Mouse (Mus musculus) forebrain, embryonic 12.5 days (tissue): ENCODE results near the gene Eaf2. TPM values are rescaled to one million over a fixed set of nuclear protein-coding genes. Genes with fewer than 3 reads are reported as not detected.

Experiments used
- ATAC-seq: fragments of 200-750 bp; cut with Nextera tagmentation; 2 replicates; pipeline ENCODE4 v1.8.0; 2017; ENCODE audit warnings: moderate TSS enrichment; ENCODE audit not compliant: low FRiP score
- H3K27ac ChIP-seq: fragments of 300-500 bp; sonication (generic); 2 replicates; pipeline ENCODE4 v1.5.1; 2016; ENCODE audit warnings: mild to moderate bottlenecking
- H3K27me3 ChIP-seq: fragments of 300-500 bp; sonication (generic); 2 replicates; pipeline ENCODE4 v1.6.1; 2016; ENCODE audit warnings: mild to moderate bottlenecking
- H3K36me3 ChIP-seq: fragments of 300-500 bp; sonication (generic); replicated peaks from 2 replicates; pipeline ENCODE4 v1.6.1; 2016; ENCODE audit warnings: mild to moderate bottlenecking
- H3K4me1 ChIP-seq: fragments of 300-500 bp; sonication (generic); 2 replicates; pipeline ENCODE4 v1.6.1; 2016
- H3K4me2 ChIP-seq: fragments of 300-500 bp; sonication (generic); 2 replicates; pipeline ENCODE4 v1.6.1; 2016; ENCODE audit warnings: mild to moderate bottlenecking, moderate library complexity
- H3K4me3 ChIP-seq: fragments of 300-500 bp; sonication (generic); replicated peaks from 2 replicates; pipeline ENCODE4 v1.5.1; 2016; ENCODE audit warnings: mild to moderate bottlenecking
- H3K9ac ChIP-seq: fragments of 300-500 bp; sonication (generic); 2 replicates; pipeline ENCODE4 v1.6.1; 2016; ENCODE audit warnings: mild to moderate bottlenecking
- H3K9me3 ChIP-seq: fragments of 300-500 bp; sonication (generic); 2 replicates; pipeline ENCODE4 v1.6.1; 2016
- WGBS: fragments of 180-500 bp; shearing (Covaris S2); methylation state at CpG from one replicate; pipeline ENCODE4 v1.1.7; 2016; 5-methylcytosine and 5-hydroxymethylcytosine counted together
- polyA plus RNA-seq: library from polyadenylated mRNA; unstranded; fragments of >200 nt; fragmentation: Nextera tagmentation; extraction: Ambion mirVana; gene quantifications from 2 replicates; pipeline ENCODE4 v1.2.1, GENCODE M21; 2016

Eaf2 gene
- 0.59 and 0.98 TPM in 2 replicates for polyA plus RNA-seq

DNA sequence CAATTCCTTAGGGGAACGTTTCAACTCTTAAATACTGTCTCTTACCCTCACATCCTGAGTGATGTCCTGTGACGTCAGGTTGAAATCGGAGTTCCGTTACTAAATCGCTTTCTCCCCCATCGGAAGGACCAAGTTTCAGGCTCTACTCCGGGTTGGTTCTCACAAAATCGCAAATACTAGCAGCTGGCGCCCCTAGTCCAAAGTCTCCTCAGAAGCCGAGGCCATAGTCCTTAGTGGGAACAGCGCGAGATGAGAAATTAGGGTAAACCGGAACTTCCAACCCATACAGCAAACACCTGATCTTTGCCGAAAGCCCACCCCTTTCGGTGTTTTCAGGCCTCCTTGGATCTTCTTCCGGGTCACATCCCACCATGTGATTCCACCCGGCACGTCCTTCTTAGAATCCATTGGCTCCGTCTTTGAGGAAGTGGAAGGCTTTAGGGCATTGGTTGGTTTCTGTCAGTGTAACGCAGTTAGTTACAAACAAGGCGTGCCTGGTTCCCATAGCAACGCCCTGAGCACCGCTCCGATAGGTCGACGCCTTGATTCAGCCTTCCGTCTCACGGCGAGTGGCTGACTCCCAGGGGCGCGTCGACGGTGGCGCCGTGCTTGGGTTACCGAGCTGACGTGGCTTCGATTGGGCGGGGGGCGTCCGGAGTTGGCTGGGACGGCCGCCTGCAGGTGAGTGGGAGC, at the start of gene Eaf2, which contains the start of gene Golgb1:
Gene Eaf2, minus strand, starts transcription at position 421 of the 693 bp plus-strand sequence.
Gene Golgb1, plus strand, starts transcription at position 558 of the 693 bp plus-strand sequence.
- Histone ChIP-seq H3K9me3 (no peaks in the 10 kb centered on the region), H3K4me2 (peak within 1 kb of the TSS; percentile 83), H3K9ac (peak within 1 kb of the TSS; percentile 90), H3K4me3 (peak within 1 kb of the TSS; percentile 97), H3K4me1 (peaks cover 22% of the 10 kb centered on the region), H3K36me3 (peaks cover 12% of the 10 kb centered on the region), H3K27me3 (no peaks in the 10 kb centered on the region), H3K27ac (peak within 1 kb of the TSS; percentile 79)
- under 1% methylated on average over 43 of the region's 43 CpGs for WGBS
- ATAC-seq, result peak; percentile 99

DNA sequence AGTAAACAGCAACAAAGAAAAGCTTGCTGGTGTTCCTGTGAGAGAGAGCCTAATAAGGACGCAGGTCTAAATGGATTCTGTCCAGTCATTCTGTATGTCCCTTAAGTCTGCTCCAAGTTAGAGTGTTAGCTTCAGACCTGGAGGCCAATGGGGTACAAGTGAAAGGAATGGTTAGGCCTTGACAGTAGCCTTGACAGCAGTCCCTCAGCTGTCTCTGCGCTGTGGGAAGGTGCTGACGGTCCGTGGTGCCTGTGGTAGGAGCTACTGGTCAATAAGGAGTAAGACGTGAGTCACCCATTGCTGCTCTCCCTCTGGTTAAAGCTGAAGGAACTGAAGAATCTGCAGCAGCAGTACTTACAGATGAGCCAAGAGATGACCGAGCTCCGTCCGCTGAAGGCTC, 49.5 kb upstream of the Eaf2 start:
- H3K27ac ChIP-seq, result no peak overlapping the region
- H3K9me3 ChIP-seq, result no peaks in the 10 kb centered on the region
- no peaks in the 10 kb centered on the region for H3K27me3 ChIP-seq
- H3K4me2 ChIP-seq, result no peak overlapping the region
- H3K4me1 ChIP-seq, result no peaks in the 10 kb centered on the region
- ATAC-seq, result no peak
- H3K4me3 ChIP-seq, result no peak overlapping the region
- H3K9ac ChIP-seq, result no peak overlapping the region
- peaks cover 49% of the 10 kb centered on the region for H3K36me3 ChIP-seq
- WGBS, result 95% methylated on average over 8 of the region's 8 CpGs

- no peaks in the 10 kb centered on the region for H3K27me3 ChIP-seq
- no peak overlapping the region for H3K4me2 ChIP-seq
- no peak for ATAC-seq
- H3K4me1 ChIP-seq, result no peaks in the 10 kb centered on the region
- peaks cover 43% of the 10 kb centered on the region for H3K36me3 ChIP-seq
- H3K27ac ChIP-seq, result no peak overlapping the region
- no peak overlapping the region for H3K9ac ChIP-seq
- no peak overlapping the region for H3K4me3 ChIP-seq
- no peaks in the 10 kb centered on the region for H3K9me3 ChIP-seq
- 93% methylated on average over 6 of the region's 6 CpGs for WGBS
Observed at GRCm38 (mm10) chr16:36921980-36922379, 47.2 kb upstream of the Eaf2 start.

- peaks cover 42% of the 10 kb centered on the region for H3K36me3 ChIP-seq
- H3K4me2 ChIP-seq, result no peak overlapping the region
- 90% methylated on average over 8 of the region's 8 CpGs for WGBS
- H3K4me3 ChIP-seq, result no peak overlapping the region
- no peak for ATAC-seq
- H3K27ac ChIP-seq, result no peak overlapping the region
- no peaks in the 10 kb centered on the region for H3K9me3 ChIP-seq
- H3K27me3 ChIP-seq, result no peaks in the 10 kb centered on the region
- no peaks in the 10 kb centered on the region for H3K4me1 ChIP-seq
- no peak overlapping the region for H3K9ac ChIP-seq
Observed at GRCm38 (mm10) chr16:36921067-36921613, 46.3 kb upstream of the Eaf2 start.

DNA sequence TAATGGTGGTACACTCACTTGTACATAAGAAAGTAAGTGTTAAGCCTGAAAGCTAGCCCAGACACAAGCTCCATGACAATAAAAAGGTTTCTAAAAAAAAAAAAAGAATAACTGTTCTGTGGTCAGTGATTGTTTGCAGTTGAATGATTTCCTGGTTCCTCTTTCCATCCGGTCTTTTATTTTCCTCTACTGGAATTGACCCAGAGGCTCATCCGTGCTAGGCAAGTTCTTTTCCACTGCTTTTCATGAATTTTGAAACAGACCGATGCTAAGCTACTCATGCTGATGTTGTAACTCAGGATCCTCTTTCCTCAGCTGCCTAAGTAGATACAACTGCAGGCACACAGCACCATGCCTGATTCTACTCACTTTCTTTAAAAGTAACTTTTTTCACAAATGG, 45.6 kb upstream of the Eaf2 start:
- 92% methylated on average over 3 of the region's 3 CpGs for WGBS
- H3K36me3 ChIP-seq, result peaks cover 42% of the 10 kb centered on the region
- no peak overlapping the region for H3K4me3 ChIP-seq
- no peak overlapping the region for H3K9ac ChIP-seq
- ATAC-seq, result no peak
- H3K4me2 ChIP-seq, result no peak overlapping the region
- no peaks in the 10 kb centered on the region for H3K4me1 ChIP-seq
- no peaks in the 10 kb centered on the region for H3K27me3 ChIP-seq
- no peaks in the 10 kb centered on the region for H3K9me3 ChIP-seq
- no peak overlapping the region for H3K27ac ChIP-seq

GRCm38 (mm10) chr16:36918505-36918904, 43.7 kb upstream of the Eaf2 start:
- H3K4me2 ChIP-seq, result no peak overlapping the region
- 95% methylated on average over 10 of the region's 10 CpGs for WGBS

GRCm38 (mm10) chr16:36914195-36914594, 39.4 kb upstream of the Eaf2 start:
- Histone ChIP-seq H3K9me3 (no peaks in the 10 kb centered on the region), H3K4me2 (no peak overlapping the region), H3K4me3 (no peak overlapping the region), H3K27me3 (no peaks in the 10 kb centered on the region), H3K27ac (no peak overlapping the region), H3K9ac (no peak overlapping the region), H3K36me3 (peaks cover 72% of the 10 kb centered on the region), H3K4me1 (no peaks in the 10 kb centered on the region)
- ATAC-seq, result no peak
- 93% methylated on average over 5 of the region's 5 CpGs for WGBS

More at GRCm38 (mm10) chr16:36918505-36918904, 43.7 kb upstream of the Eaf2 start:
- H3K4me3 ChIP-seq, result no peak overlapping the region
- no peaks in the 10 kb centered on the region for H3K27me3 ChIP-seq
- no peaks in the 10 kb centered on the region for H3K4me1 ChIP-seq
- no peak overlapping the region for H3K9ac ChIP-seq
- peaks cover 53% of the 10 kb centered on the region for H3K36me3 ChIP-seq
- no peaks in the 10 kb centered on the region for H3K9me3 ChIP-seq
- no peak overlapping the region for H3K27ac ChIP-seq
- no peak for ATAC-seq

- Histone ChIP-seq H3K9me3 (no peaks in the 10 kb centered on the region), H3K4me3 (no peak overlapping the region), H3K4me1 (no peaks in the 10 kb centered on the region), H3K36me3 (peaks cover 66% of the 10 kb centered on the region), H3K27me3 (no peaks in the 10 kb centered on the region), H3K27ac (no peak overlapping the region), H3K9ac (no peak overlapping the region), H3K4me2 (no peak overlapping the region)
- ATAC-seq, result no peak
- 94% methylated on average over 13 of the region's 13 CpGs for WGBS
Observed at GRCm38 (mm10) chr16:36912311-36912710, 37.5 kb upstream of the Eaf2 start.

GRCm38 (mm10) chr16:36911909-36912308, 37.1 kb upstream of the Eaf2 start:
- ATAC-seq, result no peak
- Histone ChIP-seq H3K4me1 (no peaks in the 10 kb centered on the region), H3K9me3 (no peaks in the 10 kb centered on the region), H3K4me2 (no peak overlapping the region), H3K27ac (no peak overlapping the region), H3K9ac (no peak overlapping the region), H3K36me3 (peaks cover 66% of the 10 kb centered on the region), H3K4me3 (no peak overlapping the region), H3K27me3 (no peaks in the 10 kb centered on the region)
- 91% methylated on average over 10 of the region's 10 CpGs for WGBS

DNA sequence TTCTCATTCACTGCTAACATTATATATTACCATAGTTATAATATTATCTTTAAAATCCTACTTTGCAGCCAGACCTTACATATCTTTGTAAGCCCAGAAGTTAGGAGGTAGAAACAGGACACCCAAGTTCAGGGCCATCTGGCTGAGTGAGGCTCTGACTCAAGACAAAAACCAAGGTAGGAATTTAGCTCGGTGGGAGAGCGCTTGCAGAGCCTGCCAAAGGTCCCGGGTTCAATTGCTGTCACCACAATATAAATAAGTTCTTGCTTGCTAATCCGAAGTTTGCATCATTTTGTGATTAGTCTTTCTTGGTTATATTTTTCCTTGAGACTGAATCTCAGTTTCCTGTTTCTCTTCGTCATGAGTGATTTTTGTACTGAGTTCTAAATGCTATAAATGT, 28.4 kb upstream of the Eaf2 start:
- H3K4me2 ChIP-seq, result no peak overlapping the region
- ATAC-seq, result no peak
- no peak overlapping the region for H3K27ac ChIP-seq
- no peaks in the 10 kb centered on the region for H3K9me3 ChIP-seq
- H3K4me1 ChIP-seq, result no peaks in the 10 kb centered on the region
- no peak overlapping the region for H3K9ac ChIP-seq
- peaks cover 38% of the 10 kb centered on the region for H3K36me3 ChIP-seq
- no peaks in the 10 kb centered on the region for H3K27me3 ChIP-seq
- no peak overlapping the region for H3K4me3 ChIP-seq
- 93% methylated on average over 5 of the region's 5 CpGs for WGBS

- no peak for ATAC-seq
- Histone ChIP-seq H3K4me1 (no peaks in the 10 kb centered on the region), H3K4me2 (no peak overlapping the region), H3K4me3 (no peak overlapping the region), H3K27ac (no peak overlapping the region), H3K9me3 (no peaks in the 10 kb centered on the region), H3K27me3 (no peaks in the 10 kb centered on the region), H3K36me3 (peaks cover 58% of the 10 kb centered on the region), H3K9ac (no peak overlapping the region)
- 96% methylated on average over 6 of the region's 6 CpGs for WGBS
Observed at GRCm38 (mm10) chr16:36896712-36897111, 21.9 kb upstream of the Eaf2 start.

DNA sequence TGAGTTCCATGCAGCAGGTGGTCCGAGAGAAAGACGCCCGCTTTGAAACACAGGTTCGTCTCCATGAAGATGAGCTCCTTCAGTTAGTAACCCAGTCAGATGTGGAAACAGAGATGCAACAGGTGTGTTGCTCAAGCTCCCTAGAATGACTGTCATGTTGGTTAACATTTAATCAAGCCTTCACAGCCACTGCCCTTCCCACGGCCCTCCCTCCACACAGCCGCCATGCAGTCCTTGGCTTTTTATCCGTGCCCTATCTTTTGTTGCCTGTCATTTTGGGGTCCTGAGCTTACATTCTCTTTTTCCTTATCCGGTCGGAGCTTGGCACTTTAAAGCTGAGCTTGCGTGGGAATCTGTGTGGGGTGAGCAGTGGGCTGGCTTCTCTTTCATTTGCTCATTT, 18.5 kb upstream of the Eaf2 start:
- Histone ChIP-seq H3K4me2 (no peak overlapping the region), H3K36me3 (peaks cover 62% of the 10 kb centered on the region), H3K4me1 (no peaks in the 10 kb centered on the region), H3K27ac (no peak overlapping the region), H3K27me3 (no peaks in the 10 kb centered on the region), H3K9me3 (no peaks in the 10 kb centered on the region), H3K9ac (no peak overlapping the region), H3K4me3 (no peak overlapping the region)
- no peak for ATAC-seq
- 89% methylated on average over 10 of the region's 10 CpGs for WGBS

DNA sequence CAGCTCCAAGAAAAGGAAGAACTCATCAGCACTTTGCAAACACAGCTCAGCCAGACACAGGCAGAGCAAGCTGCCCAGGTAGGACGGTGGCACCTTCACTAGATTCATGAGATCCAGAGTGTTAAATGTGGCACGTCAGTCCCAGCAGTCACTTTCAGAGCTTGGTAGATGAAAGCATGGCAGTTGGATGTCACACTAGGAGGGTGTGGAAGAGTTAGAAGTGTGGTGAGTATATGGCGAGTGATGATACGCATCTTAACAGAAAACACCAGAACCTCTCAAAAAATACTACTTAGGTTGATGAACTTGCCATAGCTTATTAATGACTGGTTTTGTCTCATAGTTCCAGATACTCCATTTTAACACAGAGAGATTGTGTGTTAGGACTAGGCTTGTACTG, 16.6 kb upstream of the Eaf2 start:
- no peaks in the 10 kb centered on the region for H3K27me3 ChIP-seq
- ATAC-seq, result no peak
- H3K36me3 ChIP-seq, result peaks cover 57% of the 10 kb centered on the region
- H3K4me1 ChIP-seq, result no peaks in the 10 kb centered on the region
- no peak overlapping the region for H3K4me3 ChIP-seq
- no peak overlapping the region for H3K27ac ChIP-seq
- H3K9me3 ChIP-seq, result no peaks in the 10 kb centered on the region
- no peak overlapping the region for H3K4me2 ChIP-seq
- no peak overlapping the region for H3K9ac ChIP-seq
- WGBS, result 95% methylated on average over 4 of the region's 4 CpGs
